Mouse (Mus musculus) T-cell, adult 2 months (primary cell): ENCODE results near the gene Pde1a.
"Not testable (repeated sequence)": the region's sequence is repeated elsewhere in the genome, so short reads cannot be mapped to it uniquely, and the experiment has no call there.

ENCODE experiments used
- DNase-seq: peaks from one replicate; pipeline ENCODE4 v3.0.0; 2022; ENCODE audit warnings: low spot score

Gene Pde1a

DNA sequence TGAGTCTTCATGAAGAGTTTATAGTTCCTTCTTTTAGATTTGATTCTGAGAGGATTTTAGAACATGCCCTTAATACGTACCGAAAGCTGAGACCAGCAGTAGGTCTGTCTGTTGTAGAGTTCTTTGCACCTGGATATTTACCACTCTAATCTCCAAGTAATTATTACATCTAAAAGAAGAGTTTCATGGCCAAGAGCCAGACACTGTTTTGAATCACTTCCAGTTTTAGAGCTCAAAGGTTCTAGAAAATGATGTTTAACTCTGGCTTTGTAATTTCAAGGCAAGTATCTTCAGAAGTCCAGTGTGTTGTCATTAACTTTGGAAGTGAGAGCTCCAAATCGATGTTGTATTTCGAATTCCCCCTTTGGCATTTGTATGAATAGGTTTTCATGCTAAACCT, 167.8 kb downstream of the Pde1a start:
- no peak for DNase-seq

- DNase-seq = no peak
These were observed 171.5 kb downstream of the Pde1a start for GRCm38 (mm10) chr2:79957659-79958340.

DNA sequence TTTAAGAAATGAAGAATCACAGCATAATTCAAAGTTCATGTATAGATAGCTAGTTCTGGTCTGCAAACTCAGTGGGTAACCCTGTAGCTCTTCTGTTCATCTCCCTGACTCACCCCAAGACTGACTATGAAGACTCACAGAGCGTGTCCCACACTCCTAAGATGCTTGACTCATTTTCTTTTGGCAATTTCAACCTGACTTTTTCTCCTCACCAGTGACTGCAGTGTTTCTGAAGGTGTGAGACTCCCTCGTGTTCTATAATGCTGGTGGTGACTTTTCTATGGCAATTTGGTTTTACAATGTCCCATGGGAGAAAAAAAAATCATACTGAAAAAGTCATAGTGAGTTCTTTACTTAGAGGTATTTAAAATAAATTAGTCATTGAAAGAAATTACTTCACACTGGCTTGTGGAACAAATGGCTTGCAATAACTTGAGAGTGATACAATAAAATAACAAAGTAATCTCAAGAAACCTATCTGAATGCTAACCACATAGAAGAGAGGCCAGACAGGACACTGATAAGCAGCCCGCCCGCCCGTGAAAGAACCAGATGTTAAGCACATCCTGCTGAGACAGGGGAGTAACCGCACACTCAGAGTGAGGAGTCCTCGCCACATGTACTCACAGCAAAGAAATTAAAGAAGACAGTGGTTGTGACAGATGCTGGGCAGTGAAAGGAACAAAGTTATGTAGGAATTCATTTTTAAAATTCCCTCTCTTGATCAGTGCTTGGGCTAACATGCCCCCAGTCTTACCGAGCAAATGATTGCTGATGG, 183.2 kb downstream of the Pde1a start:
- no peak for DNase-seq

DNA sequence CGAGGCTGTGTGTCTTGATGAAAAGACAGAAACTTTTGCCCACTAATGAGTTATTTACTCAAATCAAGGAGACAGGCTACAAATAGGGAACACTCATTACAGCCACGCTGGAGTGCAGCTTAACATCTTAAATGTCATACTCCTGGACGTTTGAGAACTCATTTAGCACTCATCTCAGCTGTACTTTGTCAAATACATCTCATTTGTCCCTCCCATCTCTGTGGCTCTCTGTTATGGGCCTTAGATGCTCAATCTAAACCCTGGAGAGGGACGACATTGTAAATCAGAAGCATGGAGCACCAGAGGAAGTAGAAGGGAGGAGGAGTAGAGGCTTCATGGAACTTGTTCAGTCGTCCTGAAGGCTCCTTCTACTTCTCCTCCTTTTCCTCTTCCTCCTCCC, 194.6 kb downstream of the Pde1a start:
- DNase-seq = no peak

GRCm38 (mm10) chr2:79922356-79922755, 206.9 kb downstream of the Pde1a start:
- DNase-seq = no peak

DNA sequence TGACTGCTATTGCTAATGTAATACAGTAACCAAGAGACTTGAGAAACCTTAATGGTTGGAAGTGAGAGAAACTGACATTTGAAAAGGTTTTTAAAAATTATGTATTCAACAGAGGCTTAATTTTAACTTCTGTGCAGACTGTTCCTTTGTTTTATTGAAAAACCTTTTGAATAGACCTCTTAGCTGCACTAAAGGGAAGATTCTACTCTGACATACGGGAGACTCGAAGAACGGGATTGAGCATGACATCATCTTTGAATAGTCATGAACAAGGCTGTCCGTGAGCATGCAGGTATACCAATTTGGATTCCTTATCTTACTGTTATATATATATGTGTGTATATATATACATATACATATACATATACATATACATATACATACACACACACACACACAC, 207.9 kb downstream of the Pde1a start:
- no peak for DNase-seq

DNA sequence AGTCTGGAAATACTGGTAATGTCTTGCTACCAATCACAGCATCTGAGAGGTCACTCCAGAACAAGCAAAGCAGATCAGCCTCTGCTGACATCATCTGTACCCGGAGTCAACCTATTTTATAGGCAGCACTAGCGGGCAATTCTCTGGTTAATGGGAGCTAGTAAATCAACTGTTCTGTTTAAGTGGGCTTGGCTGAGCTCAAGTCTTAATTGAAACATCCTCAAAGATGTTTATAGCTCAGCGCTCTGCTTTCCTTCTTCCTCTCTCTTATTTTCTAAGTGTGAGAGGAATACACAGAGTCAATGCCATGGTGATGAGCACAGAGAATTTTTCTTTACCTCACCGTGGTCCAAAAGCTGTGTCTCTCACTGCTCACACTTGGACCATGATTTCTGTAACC, 208.8 kb downstream of the Pde1a start:
- no peak for DNase-seq

DNA sequence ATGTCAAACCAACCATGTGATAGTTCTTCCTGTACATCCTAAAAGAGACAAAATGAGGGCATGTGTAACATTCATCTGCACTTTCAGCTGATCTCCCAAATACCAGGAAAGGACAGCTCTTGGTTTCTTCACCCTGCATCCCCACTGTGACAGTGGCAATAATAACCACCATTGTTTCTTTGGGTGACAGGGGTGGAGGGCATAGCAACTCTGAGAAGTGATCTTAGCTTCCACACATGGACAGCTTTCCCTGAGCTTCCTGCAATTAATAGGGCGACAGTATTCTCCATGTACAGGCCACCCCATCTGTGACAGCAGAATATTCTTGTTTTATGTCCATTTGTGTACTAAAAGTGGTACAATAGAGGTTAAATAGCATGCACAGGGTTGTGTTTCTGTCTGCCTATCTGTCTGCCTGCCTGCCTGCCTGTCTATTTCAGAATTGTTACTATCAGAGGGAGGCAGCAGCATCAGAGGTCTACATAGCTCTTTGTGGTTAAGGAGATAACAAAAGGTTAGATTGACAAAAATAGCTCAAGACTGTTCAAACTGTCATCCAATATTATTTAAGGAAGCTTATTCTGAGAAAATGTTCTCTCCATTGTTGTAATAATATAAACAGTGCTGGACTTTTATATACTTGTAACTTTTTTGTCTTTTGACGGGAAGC, 227.3 kb downstream of the Pde1a start:
- DNase-seq = no peak

GRCm38 (mm10) chr2:79898522-79898921, 230.7 kb downstream of the Pde1a start:
- DNase-seq = no peak

- DNase-seq = no peak
These were observed 236.4 kb downstream of the Pde1a start for GRCm38 (mm10) chr2:79892829-79893228.

GRCm38 (mm10) chr2:79891760-79892570, 237.3 kb downstream of the Pde1a start:
- DNase-seq = no peak

GRCm38 (mm10) chr2:79890726-79891125, 238.5 kb downstream of the Pde1a start:
- no peak for DNase-seq

- no peak for DNase-seq
These were observed 245.5 kb downstream of the Pde1a start for GRCm38 (mm10) chr2:79883631-79884350.

GRCm38 (mm10) chr2:79883210-79883609, 246.0 kb downstream of the Pde1a start:
- DNase-seq = no peak

DNA sequence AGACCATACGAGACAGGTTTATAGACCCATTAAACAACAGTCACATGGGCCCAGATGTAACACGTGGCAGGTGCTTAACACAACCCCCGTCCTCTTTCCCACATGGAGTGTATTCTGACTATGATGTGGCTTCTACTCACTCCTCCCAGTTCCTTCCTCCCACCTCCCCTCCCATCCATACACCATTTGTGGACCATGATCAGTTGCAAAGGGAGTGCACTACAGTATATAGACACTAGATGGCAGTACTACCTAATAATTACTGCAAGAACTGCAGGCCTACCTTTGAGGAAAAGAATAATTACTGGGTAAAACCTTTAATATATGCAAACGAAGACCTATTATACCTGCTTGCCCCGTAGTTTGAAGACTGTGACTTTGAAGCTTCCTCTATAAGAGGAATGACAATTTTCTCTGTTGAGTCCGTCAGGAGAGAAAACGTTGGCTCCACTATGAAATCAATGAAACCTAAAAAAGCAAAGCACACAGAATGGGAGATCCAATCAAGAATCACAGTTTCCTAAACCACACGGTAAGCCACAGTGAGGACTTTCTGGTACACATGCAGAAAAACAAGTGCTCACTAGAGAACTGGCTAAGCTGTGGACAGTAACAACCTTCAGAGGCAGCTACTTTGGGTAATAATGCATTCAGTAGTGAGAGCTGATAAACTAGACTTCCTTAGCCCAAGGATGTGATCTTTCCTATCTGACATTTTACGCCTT, 263.8 kb downstream of the Pde1a start:
- no peak for DNase-seq

- no peak for DNase-seq
These were observed 272.4 kb downstream of the Pde1a start for GRCm38 (mm10) chr2:79856874-79857273.

DNA sequence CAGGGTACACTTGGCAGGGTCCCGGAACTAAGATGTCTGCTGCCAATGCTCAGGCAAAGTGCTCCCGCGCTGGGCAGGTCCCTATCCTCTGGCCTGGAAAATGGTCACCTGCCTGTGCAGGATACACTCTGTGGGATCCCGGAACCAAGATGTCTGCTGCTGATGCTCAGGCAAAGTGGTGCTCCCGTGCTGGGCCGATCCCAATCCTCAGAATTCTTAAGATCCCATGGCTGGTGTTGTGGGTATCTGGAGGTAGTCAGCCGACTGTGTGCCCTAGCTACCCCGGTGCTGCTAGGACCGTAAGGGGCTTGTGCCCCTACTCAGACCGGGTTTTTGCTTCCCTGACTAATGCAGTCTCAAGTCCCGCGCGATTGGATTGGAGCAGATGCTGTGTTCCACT, 281.9 kb downstream of the Pde1a start:
- not testable (repeated sequence) for DNase-seq

DNA sequence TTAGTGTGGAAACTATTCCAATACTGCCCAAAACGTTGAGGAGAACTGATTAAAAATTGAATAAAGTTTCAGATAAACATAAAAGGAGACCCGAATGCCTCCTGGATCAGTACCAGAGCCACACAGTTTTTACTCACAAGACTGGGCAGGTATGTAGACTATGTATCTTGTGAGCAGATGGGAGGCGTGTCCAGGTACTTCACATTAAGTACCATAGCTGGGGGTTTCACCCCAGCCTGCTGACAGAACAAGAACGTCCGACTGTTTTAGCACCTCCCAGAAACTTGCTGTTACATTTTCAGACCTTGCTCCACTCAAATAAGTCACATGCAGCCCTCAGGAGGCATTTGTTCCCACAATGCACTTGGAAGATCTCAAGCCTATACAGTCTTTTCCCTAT, 289.7 kb downstream of the Pde1a start:
- no peak for DNase-seq

DNA sequence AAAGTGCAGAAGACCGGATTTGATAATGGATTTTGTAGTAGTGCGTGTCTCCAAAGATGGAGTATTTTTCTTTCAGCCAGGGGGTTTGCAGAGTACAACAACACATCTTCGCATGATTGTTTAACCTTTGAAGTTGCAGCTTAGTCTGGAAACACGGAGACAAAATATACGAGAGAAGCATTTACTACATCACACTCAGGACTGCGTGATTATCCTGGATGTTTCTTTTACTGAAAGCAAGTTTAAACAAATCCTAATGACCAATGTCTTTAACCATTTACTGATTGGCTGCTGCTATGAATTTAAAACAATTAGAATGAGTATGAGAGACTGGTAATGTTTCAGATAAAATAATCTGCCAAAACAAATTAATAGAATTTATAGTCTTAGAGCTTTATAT, 290.2 kb downstream of the Pde1a start:
- DNase-seq = no peak

DNA sequence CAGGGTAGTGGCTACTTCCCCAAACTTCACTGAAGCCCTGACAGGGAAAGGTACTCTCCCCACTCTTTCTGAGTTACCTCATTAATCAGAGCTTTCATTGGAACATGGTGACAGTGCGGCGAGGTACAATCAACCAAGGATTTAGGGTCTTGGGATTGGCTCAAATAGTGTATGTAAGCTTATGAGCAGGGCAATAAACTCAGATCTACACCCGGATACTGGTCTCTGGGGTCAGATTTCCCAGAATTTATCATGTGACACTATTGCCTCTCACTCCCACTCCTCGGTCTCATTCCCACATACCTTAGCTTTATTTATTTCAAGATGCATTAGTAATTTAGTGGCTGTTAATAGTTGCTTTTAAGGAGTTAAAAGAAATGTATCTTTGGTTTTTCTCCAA, 303.4 kb downstream of the Pde1a start:
- DNase-seq = no peak

- DNase-seq = no peak
These were observed 309.7 kb downstream of the Pde1a start for GRCm38 (mm10) chr2:79819543-79819942.
